Mouse (Mus musculus) kidney, embryonic 14.5 days (tissue): Measurements from ENCODE around the gene Hmgn1. TPM values are rescaled to one million over a fixed set of nuclear protein-coding genes. Genes with fewer than 3 reads are reported as not detected.

ENCODE experiments used
- ATAC-seq: fragments of 200-750 bp; cut with Nextera tagmentation; 2 replicates; pipeline ENCODE4 v1.8.0; 2017; ENCODE audit warnings: moderate number of reproducible peaks, mild to moderate bottlenecking, moderate TSS enrichment, moderate library complexity; ENCODE audit not compliant: low FRiP score, low TSS enrichment
- H3K27ac ChIP-seq: fragments of 300-500 bp; sonication (generic); 2 replicates; pipeline ENCODE4 v1.5.1; 2014; ENCODE audit warnings: low read depth, mild to moderate bottlenecking, low read length, moderate library complexity, mixed read lengths
- H3K27me3 ChIP-seq: fragments of 300-500 bp; sonication (generic); 2 replicates; pipeline ENCODE4 v1.6.1; 2014; ENCODE audit warnings: mild to moderate bottlenecking, low read length; ENCODE audit not compliant: control insufficient read depth, insufficient read depth
- H3K36me3 ChIP-seq: fragments of 300-500 bp; sonication (generic); 2 replicates; pipeline ENCODE4 v1.6.1; 2014; ENCODE audit warnings: low read length, mixed read lengths; ENCODE audit not compliant: control insufficient read depth, insufficient read depth
- H3K4me1 ChIP-seq: fragments of 300-500 bp; sonication (generic); 2 replicates; pipeline ENCODE4 v1.6.1; 2014; ENCODE audit warnings: low read length, mixed read lengths; ENCODE audit not compliant: control insufficient read depth, insufficient read depth
- H3K4me2 ChIP-seq: fragments of 300-500 bp; sonication (generic); replicated peaks from 2 replicates; pipeline ENCODE4 v1.6.1; 2014; ENCODE audit warnings: low read depth, mild to moderate bottlenecking, low read length
- H3K4me3 ChIP-seq: fragments of 300-500 bp; sonication (generic); 2 replicates; pipeline ENCODE4 v1.5.1; 2014; ENCODE audit warnings: mild to moderate bottlenecking, low read length
- H3K9ac ChIP-seq: fragments of 300-500 bp; sonication (generic); 2 replicates; pipeline ENCODE4 v1.6.1; 2014; ENCODE audit warnings: low read depth, mild to moderate bottlenecking, low read length, moderate library complexity
- H3K9me3 ChIP-seq: fragments of 300-500 bp; sonication (generic); 2 replicates; pipeline ENCODE4 v1.6.1; 2016; ENCODE audit warnings: low read length; ENCODE audit not compliant: control insufficient read depth
- WGBS: fragments of 180-500 bp; shearing (Covaris S2); extraction: QIAGEN DNeasy Blood & Tissue Kit; methylation state at CpG from one replicate; pipeline ENCODE4 v1.1.7; 2014; 5-methylcytosine and 5-hydroxymethylcytosine counted together
- polyA plus RNA-seq: library from polyadenylated mRNA; unstranded; fragments of >200 nt; fragmentation: Nextera tagmentation; extraction: Ambion mirVana; gene quantifications from 2 replicates; pipeline ENCODE4 v1.2.1, GENCODE M21; 2014

Gene Hmgn1
- polyA plus RNA-seq, 1 experiment from 2014 or later: 746 TPM

GRCm38 (mm10) chr16:96159091-96159731 lies 31.7 kb upstream of the Hmgn1 start:
- Histone ChIP-seq H3K4me1 (0 out of 2 replicates have a peak, but pooled peaks cover 4% of the 10 kb centered on the region), H3K36me3 (peaks cover 11% of the 10 kb centered on the region; the same call in 1 of the 2 replicates), H3K27ac (peak overlapping the region; percentile 71), H3K27me3 (no peaks in the 10 kb centered on the region), H3K9me3 (no peaks in the 10 kb centered on the region), H3K4me3 (peak overlapping the region; percentile 58), H3K9ac (peak overlapping the region; percentile 91), H3K4me2 (peak overlapping the region; percentile 99)
- peak; percentile 87 for ATAC-seq
- WGBS: under 1% methylated on average over 67 of the region's 67 CpGs

GRCm38 (mm10) chr16:96158511-96159080 lies 31.1 kb upstream of the Hmgn1 start:
- H3K27me3 ChIP-seq: no peaks in the 10 kb centered on the region
- H3K27ac ChIP-seq: peak overlapping the region; percentile 71; the same call in 1 of the 2 replicates
- 0 out of 2 replicates have a peak, but pooled peaks cover 4% of the 10 kb centered on the region for H3K4me1 ChIP-seq
- no peaks in the 10 kb centered on the region for H3K9me3 ChIP-seq
- H3K4me2 ChIP-seq: peak overlapping the region; percentile 99
- 55% methylated on average over 12 of the region's 12 CpGs for WGBS
- peak overlapping the region; percentile 91 for H3K9ac ChIP-seq
- no peak for ATAC-seq
- H3K36me3 ChIP-seq: peaks cover 15% of the 10 kb centered on the region; the same call in 1 of the 2 replicates
- peak overlapping the region; percentile 58 for H3K4me3 ChIP-seq

DNA sequence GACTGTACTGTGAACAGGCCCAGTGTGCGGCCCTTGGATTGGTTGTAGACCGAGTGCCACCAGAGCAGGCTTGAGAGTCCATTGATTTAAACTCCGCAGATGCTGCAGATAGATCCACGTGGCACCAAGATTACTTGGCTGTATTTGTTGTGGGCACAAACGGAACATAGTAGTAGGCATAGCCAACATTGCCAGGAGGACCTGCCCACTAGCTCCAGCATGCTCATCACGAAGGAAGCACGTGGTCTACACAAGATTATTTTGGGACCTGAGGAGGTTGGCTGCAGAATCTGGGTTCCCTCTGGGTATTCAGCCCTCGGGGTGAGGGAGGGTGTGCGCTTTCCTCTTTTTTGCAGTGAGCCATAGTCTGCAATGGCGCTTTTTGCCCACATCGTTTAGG lies 29.6 kb upstream of the Hmgn1 start:
- Histone ChIP-seq H3K9ac (no peak overlapping the region), H3K27me3 (no peaks in the 10 kb centered on the region), H3K4me3 (no peak overlapping the region), H3K4me2 (no peak overlapping the region), H3K27ac (no peak overlapping the region), H3K9me3 (no peaks in the 10 kb centered on the region), H3K4me1 (0 out of 2 replicates have a peak, but pooled peaks cover 4% of the 10 kb centered on the region), H3K36me3 (peaks cover 26% of the 10 kb centered on the region; the same call in 1 of the 2 replicates)
- ATAC-seq: no peak
- WGBS: 95% methylated on average over 11 of the region's 11 CpGs

- no peak for ATAC-seq
- H3K27ac ChIP-seq: no peak overlapping the region
- no peak overlapping the region for H3K4me2 ChIP-seq
- no peak overlapping the region for H3K4me3 ChIP-seq
- H3K9me3 ChIP-seq: no peaks in the 10 kb centered on the region
- H3K9ac ChIP-seq: no peak overlapping the region
- 94% methylated on average over 8 of the region's 8 CpGs for WGBS
- H3K4me1 ChIP-seq: 0 out of 2 replicates have a peak, but pooled peaks cover 4% of the 10 kb centered on the region
- H3K27me3 ChIP-seq: no peaks in the 10 kb centered on the region
- peaks cover 27% of the 10 kb centered on the region; the same call in 1 of the 2 replicates for H3K36me3 ChIP-seq
These were observed 28.5 kb upstream of the Hmgn1 start for GRCm38 (mm10) chr16:96156019-96156418.

DNA sequence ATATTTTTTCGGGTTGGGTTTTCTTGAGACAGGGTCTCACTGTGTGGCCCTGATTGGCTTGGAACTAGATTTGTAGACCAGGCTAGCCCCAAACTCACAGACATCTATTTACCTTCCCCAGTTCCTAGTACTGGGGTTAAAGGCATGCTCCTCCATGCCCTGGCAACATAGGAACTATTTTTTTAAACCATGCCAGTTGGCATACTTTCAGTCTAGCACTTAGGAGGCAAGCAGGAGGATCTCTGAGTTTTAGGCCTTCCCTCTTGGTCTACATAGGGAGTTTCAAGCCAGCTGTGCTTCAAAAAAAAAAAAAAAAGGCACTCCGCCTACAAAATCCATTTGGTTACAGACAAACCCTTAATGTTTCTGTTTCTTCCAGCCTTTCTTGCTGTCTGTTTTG lies 26.9 kb upstream of the Hmgn1 start:
- ATAC-seq: no peak
- Histone ChIP-seq H3K27ac (no peak overlapping the region), H3K4me1 (0 out of 2 replicates have a peak, but pooled peaks cover under 1% of the 10 kb centered on the region), H3K4me2 (no peak overlapping the region), H3K4me3 (no peak overlapping the region), H3K9ac (no peak overlapping the region), H3K36me3 (peaks cover 27% of the 10 kb centered on the region; the same call in 1 of the 2 replicates), H3K9me3 (no peaks in the 10 kb centered on the region), H3K27me3 (no peaks in the 10 kb centered on the region)
- WGBS: 96% methylated on average over 2 of the region's 2 CpGs

- Histone ChIP-seq H3K36me3 (peaks cover 27% of the 10 kb centered on the region; the same call in 1 of the 2 replicates), H3K4me2 (no peak overlapping the region), H3K27me3 (no peaks in the 10 kb centered on the region), H3K9ac (no peak overlapping the region), H3K9me3 (no peaks in the 10 kb centered on the region), H3K27ac (no peak overlapping the region), H3K4me3 (no peak overlapping the region), H3K4me1 (0 out of 2 replicates have a peak, but pooled peaks cover 5% of the 10 kb centered on the region)
- ATAC-seq: peak; percentile 74
- 23% methylated on average over 9 of the region's 9 CpGs for WGBS
These were observed 24.0 kb upstream of the Hmgn1 start for GRCm38 (mm10) chr16:96151551-96151950.

GRCm38 (mm10) chr16:96150995-96151394 lies 23.5 kb upstream of the Hmgn1 start:
- Histone ChIP-seq H3K4me2 (no peak overlapping the region), H3K36me3 (peaks cover 27% of the 10 kb centered on the region; the same call in 1 of the 2 replicates), H3K4me3 (no peak overlapping the region), H3K9ac (no peak overlapping the region), H3K9me3 (no peaks in the 10 kb centered on the region), H3K27ac (no peak overlapping the region), H3K4me1 (peaks cover 9% of the 10 kb centered on the region; the same call in 1 of the 2 replicates), H3K27me3 (no peaks in the 10 kb centered on the region)
- 67% methylated on average over 4 of the region's 4 CpGs for WGBS
- no peak for ATAC-seq

DNA sequence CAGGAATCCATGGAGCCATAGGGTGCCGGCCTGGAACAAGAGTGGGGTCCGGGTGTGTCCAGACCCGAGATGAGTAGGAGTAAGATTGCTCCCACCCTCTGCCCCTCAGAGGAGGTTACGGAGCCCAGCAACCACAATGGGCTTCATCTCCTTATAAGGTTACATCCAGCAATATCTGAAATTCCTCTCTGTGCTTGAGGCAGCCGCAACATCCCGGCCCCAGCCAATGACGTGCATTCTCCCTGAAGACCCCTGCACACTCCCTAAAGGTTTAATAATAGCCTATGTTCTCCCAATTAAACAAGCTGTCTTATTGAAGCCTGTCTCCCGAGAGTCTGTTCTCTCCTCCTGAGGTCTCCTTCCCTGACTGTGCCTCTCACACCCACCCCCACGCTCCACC lies 21.8 kb upstream of the Hmgn1 start:
- ATAC-seq: no peak
- no peak overlapping the region for H3K4me3 ChIP-seq
- 65% methylated on average over 9 of the region's 9 CpGs for WGBS
- H3K9me3 ChIP-seq: no peaks in the 10 kb centered on the region
- H3K27me3 ChIP-seq: no peaks in the 10 kb centered on the region
- no peak overlapping the region for H3K9ac ChIP-seq
- H3K36me3 ChIP-seq: peaks cover 16% of the 10 kb centered on the region; the same call in 1 of the 2 replicates
- peaks cover 11% of the 10 kb centered on the region; the same call in 1 of the 2 replicates for H3K4me1 ChIP-seq
- no peak overlapping the region for H3K4me2 ChIP-seq
- no peak overlapping the region for H3K27ac ChIP-seq

- 0 out of 2 replicates have a peak overlapping the region, but pooled peaks have one; percentile 12 for H3K9ac ChIP-seq
- ATAC-seq: no peak
- no peak overlapping the region for H3K27ac ChIP-seq
- H3K4me1 ChIP-seq: peaks cover 11% of the 10 kb centered on the region; the same call in 1 of the 2 replicates
- no peaks in the 10 kb centered on the region for H3K9me3 ChIP-seq
- no peak overlapping the region for H3K4me3 ChIP-seq
- no peaks in the 10 kb centered on the region for H3K27me3 ChIP-seq
- H3K36me3 ChIP-seq: peaks cover 12% of the 10 kb centered on the region; the same call in 1 of the 2 replicates
- no peak overlapping the region for H3K4me2 ChIP-seq
- WGBS: 80% methylated on average over 6 of the region's 6 CpGs
These were observed 21.3 kb upstream of the Hmgn1 start for GRCm38 (mm10) chr16:96148834-96149233.
